Mouse (Mus musculus) gastrocnemius, adult 18-20 months (tissue): Measurements from ENCODE around the gene Lrig1. TPM values are rescaled to one million over a fixed set of nuclear protein-coding genes. Genes with fewer than 3 reads are reported as not detected.

ENCODE experiments used
- DNase-seq: peaks from one replicate; pipeline ENCODE4 v3.0.0; 2021; ENCODE audit warnings: low spot score
- total RNA-seq, 2 experiments: library from RNA; stranded (reverse); gene quantifications; 2 replicates each; pipeline ENCODE4 v1.2.3; 2021

Lrig1 gene
- total RNA-seq, 2 experiments from 2014 or later, result 36.4 to 42.2 TPM

GRCm38 (mm10) chr6:94676840-94677239, 23.1 kb downstream of the Lrig1 start:
- no peak for DNase-seq

- DNase-seq, result no peak
These were observed 23.7 kb downstream of the Lrig1 start for GRCm38 (mm10) chr6:94676300-94676699.

DNA sequence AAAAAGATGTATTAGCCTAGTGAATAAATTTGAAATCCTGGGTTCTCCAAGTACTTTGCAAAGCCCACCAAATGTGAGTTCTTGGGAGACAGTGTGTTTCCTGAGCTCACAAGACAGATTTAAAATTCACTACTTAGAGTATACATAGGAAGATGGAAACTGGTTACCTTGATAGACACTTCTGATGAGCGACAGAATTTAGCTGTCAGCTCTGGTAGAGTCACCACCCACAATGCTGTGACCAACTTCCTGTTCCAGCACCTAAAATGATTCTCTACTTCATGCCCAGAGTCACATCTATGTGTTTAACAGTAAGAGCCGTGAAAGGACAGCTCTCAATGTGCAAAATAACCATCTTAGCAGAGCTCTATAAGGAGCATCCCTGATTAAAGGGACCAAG, 27.5 kb downstream of the Lrig1 start:
- DNase-seq, result no peak

GRCm38 (mm10) chr6:94669370-94669769, 30.6 kb downstream of the Lrig1 start:
- DNase-seq, result no peak

- no peak for DNase-seq
These were observed 31.6 kb downstream of the Lrig1 start for GRCm38 (mm10) chr6:94668204-94668863.

DNA sequence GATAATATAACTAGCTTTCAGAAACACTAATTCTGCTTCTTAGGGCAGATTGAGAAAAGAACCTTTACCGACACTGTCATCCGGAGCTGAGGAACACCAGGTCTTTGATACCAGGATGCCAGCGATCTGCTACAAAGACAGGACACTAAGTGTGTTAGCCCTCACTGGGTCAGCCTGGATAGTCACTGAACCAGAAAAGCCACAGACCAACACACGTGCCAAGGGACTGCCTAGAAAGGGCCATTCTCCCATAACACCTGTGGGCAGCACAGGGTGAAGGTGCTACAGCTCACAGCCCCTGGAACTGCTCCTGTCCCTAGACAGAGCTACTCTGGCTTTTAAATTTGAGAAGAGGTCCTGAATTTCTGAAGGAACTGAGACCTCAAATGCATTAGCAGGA, 32.8 kb downstream of the Lrig1 start:
- no peak for DNase-seq

DNA sequence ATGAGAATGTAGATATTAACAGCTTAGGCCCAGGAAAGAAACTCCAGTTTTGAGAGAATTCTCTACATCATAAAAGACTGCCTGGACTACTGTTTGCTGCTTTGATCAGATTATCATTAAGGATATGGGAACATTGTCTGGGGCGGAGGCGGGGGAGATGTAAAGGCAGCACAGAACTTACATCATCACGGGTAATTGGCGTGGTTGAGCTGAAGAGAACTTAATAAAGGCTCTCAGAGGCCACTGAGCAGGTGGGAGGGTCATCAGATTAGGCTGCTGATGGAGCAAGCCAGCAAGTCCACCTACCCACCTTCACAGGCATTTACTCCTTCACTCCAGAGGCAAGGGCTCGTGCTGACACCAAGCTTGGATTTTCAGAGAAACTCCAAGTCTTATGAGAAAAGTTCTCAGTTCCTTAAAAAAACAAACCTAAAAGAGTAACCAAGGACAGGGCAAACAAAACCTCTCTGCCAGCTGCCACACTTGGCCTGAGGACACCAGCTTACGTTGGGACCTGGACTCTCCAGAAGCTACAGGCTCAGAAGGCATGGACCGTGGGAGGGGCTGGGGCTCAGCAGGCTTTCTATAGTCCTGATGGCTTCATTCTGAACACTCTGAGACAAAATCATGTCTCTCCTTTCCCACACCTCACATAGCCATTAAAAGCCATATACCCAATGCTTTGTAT, 33.4 kb downstream of the Lrig1 start:
- DNase-seq, result no peak

DNA sequence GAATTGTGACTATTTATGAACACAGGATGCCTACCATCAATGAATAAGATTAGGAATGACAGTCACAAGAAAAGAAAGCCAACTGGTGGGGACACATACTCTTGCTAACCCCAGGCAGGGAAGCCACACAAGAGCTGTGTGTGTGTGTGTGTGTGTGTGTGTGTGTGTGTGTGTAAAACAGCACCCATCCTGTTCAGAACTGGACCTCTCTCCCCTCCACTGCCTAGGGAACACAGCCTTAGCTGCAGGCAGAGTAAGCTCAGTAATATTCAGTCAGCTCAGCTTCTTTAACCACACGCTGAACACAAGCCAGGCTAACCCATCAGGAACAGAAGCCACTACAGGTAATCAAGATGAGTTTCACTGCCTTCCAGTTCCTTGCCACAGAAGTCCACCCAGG, 34.3 kb downstream of the Lrig1 start:
- DNase-seq, result no peak

DNA sequence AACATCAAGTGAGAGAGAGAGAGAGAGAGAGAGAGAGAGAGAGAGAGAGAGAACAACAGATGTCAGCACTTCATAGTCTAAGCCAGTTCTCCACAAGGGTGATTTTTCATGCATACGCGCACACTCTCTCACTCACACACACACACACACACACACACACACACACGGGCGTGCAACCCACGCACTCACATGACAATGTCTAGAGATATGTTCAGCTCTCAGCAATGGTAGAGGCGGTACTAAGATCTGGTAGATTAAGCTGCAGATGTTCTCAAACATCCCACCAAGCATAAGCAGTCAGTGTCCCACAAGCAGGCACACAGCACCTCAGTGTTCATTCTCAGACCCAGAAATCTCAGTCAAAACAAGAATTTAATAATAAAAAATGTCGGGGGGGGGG, 34.7 kb downstream of the Lrig1 start:
- DNase-seq, result no peak

DNA sequence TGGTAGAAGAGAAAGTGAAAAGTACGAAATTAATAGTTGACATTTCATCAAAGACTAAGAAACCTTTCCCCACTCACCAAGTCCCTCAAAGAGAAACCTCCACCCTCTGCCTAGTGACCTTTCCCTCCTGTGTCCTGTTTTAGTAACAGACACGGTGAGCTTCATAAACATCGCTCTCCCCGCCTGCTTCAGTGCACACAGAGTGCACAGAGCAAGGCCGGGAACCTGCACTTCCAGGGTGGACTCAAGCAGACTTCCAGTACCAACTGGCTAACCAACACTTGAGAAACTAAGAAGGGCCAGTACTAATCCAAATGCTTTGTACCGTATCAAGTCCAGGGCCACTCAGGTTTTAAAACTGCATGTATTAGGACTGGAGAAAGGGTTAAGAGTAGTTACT, 36.0 kb downstream of the Lrig1 start:
- DNase-seq, result no peak

- no peak for DNase-seq
These were observed 38.0 kb downstream of the Lrig1 start for GRCm38 (mm10) chr6:94661923-94662322.

DNA sequence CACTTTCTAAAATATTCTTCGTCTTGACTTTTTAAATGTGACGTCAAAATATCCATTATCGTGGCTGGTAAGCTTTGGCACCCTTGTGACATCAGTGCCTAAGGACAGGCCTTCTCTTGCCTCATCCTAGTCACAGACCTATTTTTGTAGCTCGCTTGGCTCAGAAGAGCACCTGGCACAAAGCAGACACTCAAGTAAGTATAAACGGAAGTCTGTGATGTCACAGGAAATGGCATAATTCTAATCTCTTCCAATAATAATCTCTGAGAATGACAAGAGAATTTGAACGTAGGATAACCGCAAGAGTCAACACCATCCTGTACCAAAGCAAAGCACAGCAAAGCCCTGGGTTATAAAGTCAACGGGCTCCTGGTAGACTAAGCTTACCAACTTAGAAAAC, 38.6 kb downstream of the Lrig1 start:
- no peak for DNase-seq

DNA sequence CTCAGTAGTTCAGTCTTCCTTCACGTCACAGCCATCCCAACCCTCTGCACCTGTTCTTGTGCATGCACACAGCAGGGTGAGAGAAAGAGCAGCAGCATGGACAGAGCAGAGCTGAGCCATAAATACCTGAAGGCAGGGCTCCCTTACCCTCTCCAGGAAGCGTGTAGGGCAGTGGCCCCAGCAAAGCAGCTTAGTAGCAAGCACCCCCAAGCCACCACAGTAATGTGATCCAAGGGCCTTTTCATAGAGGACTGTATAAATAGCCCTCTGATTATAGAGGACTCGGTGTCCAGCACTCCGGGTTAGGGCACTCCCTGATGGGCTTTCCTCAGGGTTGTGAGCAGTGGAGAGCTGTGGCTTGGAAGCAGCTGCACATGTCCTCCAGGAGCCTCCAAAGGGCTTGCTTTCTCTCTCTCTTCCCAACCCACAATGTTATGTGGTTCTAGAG, 40.0 kb downstream of the Lrig1 start:
- DNase-seq, result peak; percentile 80

DNA sequence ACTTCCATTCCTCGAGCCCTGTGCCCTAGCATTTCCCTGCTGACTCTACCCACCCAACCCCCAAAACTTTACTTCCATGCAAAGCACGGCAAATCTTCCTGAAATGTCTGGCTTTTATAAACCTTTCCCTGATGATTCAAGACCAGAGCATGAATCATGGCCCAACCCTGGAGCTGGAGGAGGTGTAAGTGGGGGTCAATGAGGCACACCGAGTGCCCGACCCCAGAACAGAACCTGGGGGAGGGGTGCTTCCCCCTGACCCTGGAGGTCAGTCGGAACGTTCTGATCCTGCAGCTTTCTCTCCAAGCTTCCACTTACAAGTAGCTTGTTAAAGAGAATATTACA, 41.9 kb downstream of the Lrig1 start:
- no peak for DNase-seq

DNA sequence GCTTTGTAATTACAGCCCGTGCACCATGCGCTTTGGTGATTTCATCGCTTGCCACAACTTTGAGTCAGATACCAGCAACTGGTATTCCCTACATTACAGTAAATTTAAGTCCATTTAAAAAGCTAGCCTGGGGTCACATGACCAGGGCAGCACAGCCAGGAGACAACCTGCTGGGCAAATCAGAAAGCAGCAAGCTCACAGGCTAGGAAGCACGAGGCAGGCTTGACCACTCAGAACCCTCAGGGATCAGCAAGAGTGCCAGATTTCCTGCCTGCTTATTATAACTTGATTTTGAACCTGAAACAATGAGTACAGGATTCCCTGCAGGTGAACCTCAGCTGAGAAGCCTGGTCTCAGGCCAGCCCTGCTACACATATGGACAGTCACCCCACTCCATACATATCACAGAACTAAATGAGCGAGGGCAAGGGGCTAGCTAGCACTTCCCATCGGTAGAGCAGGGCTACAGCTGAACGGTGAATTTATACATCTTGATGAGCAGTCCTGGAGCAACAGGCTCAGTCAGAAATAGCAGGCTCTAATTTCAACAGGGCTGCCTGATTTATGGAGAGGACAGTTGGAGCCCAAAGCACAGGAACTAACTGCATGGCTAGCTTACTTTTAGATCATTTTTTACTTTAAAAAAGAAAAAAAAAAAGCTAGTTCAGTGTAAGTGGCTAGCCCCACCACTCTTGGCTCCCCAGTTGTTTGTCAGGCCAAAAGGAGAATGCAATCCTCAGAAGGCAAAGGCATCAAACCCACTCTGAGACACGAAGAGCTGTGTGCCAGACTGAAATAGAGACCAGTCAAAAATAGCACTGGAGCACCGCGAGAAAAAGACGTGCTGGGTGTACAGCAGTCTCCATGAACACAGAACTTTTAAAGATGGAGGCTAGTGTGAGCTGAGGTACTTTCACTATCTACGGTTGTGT, 42.5 kb downstream of the Lrig1 start:
- DNase-seq, result peak; percentile 72

DNA sequence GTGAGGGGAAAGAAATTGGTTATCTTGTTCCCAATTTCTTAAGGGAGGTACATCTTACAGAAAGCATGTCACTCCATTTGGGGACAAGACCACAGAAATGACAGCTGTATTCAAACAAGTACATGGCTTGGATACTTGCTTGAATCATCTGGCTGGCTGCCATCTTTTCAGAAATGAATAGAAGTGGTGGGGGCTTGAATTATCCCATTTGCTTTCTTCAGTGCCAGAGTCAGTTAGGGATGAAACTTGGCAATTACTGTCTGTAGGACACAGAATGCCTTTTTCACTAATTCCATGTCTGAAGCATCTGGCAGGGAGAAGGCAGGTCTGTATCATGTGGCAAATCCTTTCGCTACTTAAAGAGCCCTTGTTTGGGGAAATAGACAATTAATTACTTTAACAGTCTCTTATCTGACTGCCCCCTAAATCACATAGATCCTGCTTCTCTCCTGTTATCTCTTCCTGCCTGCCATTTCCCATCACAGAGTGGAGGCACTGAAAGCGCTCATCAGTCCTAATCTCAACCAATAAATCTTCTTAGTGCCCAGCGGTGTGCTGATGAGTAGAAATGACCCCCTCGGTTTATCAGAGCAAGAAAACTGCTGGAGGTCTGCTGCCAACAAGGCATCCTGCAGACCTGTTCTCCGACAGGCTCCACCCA, 44.0 kb downstream of the Lrig1 start:
- no peak for DNase-seq

GRCm38 (mm10) chr6:94653388-94654316, 46.3 kb downstream of the Lrig1 start:
- no peak for DNase-seq

- peak; percentile 65 for DNase-seq
These were observed 47.2 kb downstream of the Lrig1 start for GRCm38 (mm10) chr6:94652659-94653213.

- no peak for DNase-seq
These were observed 48.4 kb downstream of the Lrig1 start for GRCm38 (mm10) chr6:94651541-94651940.

DNA sequence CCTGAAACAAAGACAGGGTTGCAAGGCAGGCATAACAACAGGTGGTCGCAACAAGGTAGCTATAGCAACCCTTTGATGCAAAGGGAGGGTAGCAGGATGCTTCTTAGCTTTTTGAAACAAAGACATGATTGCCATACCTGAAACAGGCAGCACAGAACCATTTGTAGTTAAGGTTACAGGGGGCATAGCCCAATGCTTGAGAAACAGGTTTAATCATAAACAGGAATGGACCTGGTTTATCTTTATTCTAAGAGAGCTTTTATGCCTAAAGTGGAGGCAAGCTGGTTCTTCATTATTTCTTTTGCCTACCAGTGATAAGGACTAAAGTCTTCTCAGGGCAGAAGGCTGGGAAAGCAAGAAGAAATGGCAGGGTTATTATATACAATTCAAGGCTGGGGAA, 50.3 kb downstream of the Lrig1 start:
- no peak for DNase-seq
